Mouse (Mus musculus) heart, embryonic 14.5 days (tissue): ENCODE measurements at regions not wholly inside any gene's neighbourhood (a gene's known extent, or its start where the extent isn't known, plus 50 kb on each side); places are given as distances from the start of the nearest gene placed in this dataset.

Experiments
- ATAC-seq: fragments of 200-750 bp; cut with Nextera tagmentation; 2 replicates; pipeline ENCODE4 v1.8.0; 2017; ENCODE audit warnings: low read depth, moderate TSS enrichment; ENCODE audit not compliant: insufficient number of reproducible peaks, insufficient read depth, low FRiP score
- H3K27ac ChIP-seq, 2 experiments: fragments of 200-500 bp in 1 of 2; fragments of 300-500 bp in 1 of 2; sonication (generic) in 1 of 2; replicated peaks in 1 of 2; 2 replicates each; pipeline ENCODE4 v1.5.1; 2012 to 2014; ENCODE audit warnings: low read depth in 2 of 2, low read length in 2 of 2, control low read depth in 1 of 2, mild to moderate bottlenecking in 1 of 2, mixed read lengths in 1 of 2; ENCODE audit not compliant: control insufficient read depth in 1 of 2, insufficient read depth in 1 of 2
- H3K27me3 ChIP-seq: fragments of 300-500 bp; sonication (generic); 2 replicates; pipeline ENCODE4 v1.6.1; 2014; ENCODE audit warnings: mild to moderate bottlenecking, low read length, control low read depth; ENCODE audit not compliant: control insufficient read depth, insufficient read depth
- H3K36me3 ChIP-seq: fragments of 300-500 bp; sonication (generic); 2 replicates; pipeline ENCODE4 v1.6.1; 2014; ENCODE audit warnings: mild to moderate bottlenecking, control low read depth, low read length, mixed read lengths; ENCODE audit not compliant: control insufficient read depth, insufficient read depth
- H3K4me1 ChIP-seq, 2 experiments: fragments of 200-500 bp in 1 of 2; fragments of 300-500 bp in 1 of 2; sonication (generic) in 1 of 2; 2 replicates each; pipeline ENCODE4 v1.6.1; 2012 to 2014; ENCODE audit warnings: low read length in 2 of 2, control low read depth in 1 of 2, mixed read lengths in 1 of 2; ENCODE audit not compliant: control insufficient read depth in 2 of 2, insufficient read depth in 2 of 2
- H3K4me2 ChIP-seq: fragments of 300-500 bp; sonication (generic); 2 replicates; pipeline ENCODE4 v1.6.1; 2014; ENCODE audit warnings: mild to moderate bottlenecking, low read length
- H3K4me3 ChIP-seq, 2 experiments: fragments of 200-500 bp in 1 of 2; fragments of 300-500 bp in 1 of 2; sonication (generic) in 1 of 2; 2 replicates each; pipeline ENCODE4 v1.5.1; 2012 to 2014; ENCODE audit warnings: low read length in 2 of 2, mild to moderate bottlenecking in 2 of 2, control low read depth in 1 of 2, low read depth in 1 of 2, moderate library complexity in 1 of 2; ENCODE audit not compliant: control insufficient read depth in 1 of 2, insufficient read depth in 1 of 2
- H3K9ac ChIP-seq: fragments of 300-500 bp; sonication (generic); 2 replicates; pipeline ENCODE4 v1.6.1; 2014; ENCODE audit warnings: mild to moderate bottlenecking, low read length
- H3K9me3 ChIP-seq: fragments of 300-500 bp; sonication (generic); 2 replicates; pipeline ENCODE4 v1.6.1; 2016; ENCODE audit warnings: low read length, control low read depth; ENCODE audit not compliant: control insufficient read depth
- WGBS: fragments of 180-500 bp; shearing (Covaris S2); extraction: QIAGEN DNeasy Blood & Tissue Kit; methylation state at CpG from one replicate; pipeline ENCODE4 v1.1.7; 2014; 5-methylcytosine and 5-hydroxymethylcytosine counted together

DNA sequence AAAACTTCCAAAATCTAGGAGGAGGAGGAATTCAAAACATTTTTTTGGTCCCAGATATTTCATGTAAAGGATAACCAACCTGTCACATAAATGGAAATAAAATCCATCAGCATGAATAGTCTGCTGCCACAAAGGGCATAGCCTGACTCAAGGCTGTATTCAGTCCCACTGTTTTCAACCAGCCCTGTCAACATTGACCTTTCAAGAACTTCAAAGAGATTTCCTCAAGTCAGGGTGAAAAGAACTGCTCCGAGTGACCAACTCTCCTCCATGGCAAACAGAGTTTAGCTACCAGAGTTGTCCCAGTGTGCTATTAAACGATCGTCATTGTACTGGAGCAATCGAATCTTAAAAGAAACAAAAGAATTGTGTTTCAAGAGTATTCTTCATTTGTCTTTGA is 606.5 kb upstream of the Arid1b start:
- H3K9ac ChIP-seq, result no peak overlapping the region
- 76% methylated on average over 4 of the region's 4 CpGs for WGBS
- H3K36me3 ChIP-seq, result no peaks in the 10 kb centered on the region
- no peak overlapping the region for H3K4me3 ChIP-seq
- H3K4me1 ChIP-seq, result no peaks in the 10 kb centered on the region
- no peak for ATAC-seq
- H3K9me3 ChIP-seq, result no peaks in the 10 kb centered on the region
- H3K4me2 ChIP-seq, result no peak overlapping the region
- H3K27ac ChIP-seq, result no peak overlapping the region
- H3K27me3 ChIP-seq, result no peaks in the 10 kb centered on the region

DNA sequence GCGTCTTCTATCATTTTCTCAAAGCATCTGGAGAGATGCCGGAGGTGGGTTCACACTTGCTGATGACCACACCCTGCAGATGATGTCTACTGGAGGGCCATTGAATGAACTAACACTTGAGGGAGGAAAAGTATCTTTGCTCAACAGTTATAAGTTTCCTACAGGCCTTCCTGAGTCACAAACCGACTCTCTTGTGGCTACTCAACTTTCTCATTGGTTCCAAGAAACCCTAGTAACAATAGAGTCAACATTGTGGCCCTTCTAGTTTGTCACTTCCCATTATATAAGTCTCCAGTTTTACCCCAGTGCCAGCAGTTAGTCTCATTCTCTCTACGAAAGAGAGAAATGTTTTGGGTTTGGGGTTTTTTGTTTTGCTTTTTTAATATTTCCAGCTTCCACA is 604.1 kb upstream of the Arid1b start:
- ATAC-seq, result no peak
- Histone ChIP-seq H3K36me3 (no peaks in the 10 kb centered on the region), H3K4me1 (no peaks in the 10 kb centered on the region), H3K27ac (no peak overlapping the region), H3K9me3 (no peaks in the 10 kb centered on the region), H3K27me3 (no peaks in the 10 kb centered on the region), H3K4me3 (no peak overlapping the region), H3K9ac (no peak overlapping the region), H3K4me2 (no peak overlapping the region)
- WGBS, result 81% methylated on average over 4 of the region's 4 CpGs

DNA sequence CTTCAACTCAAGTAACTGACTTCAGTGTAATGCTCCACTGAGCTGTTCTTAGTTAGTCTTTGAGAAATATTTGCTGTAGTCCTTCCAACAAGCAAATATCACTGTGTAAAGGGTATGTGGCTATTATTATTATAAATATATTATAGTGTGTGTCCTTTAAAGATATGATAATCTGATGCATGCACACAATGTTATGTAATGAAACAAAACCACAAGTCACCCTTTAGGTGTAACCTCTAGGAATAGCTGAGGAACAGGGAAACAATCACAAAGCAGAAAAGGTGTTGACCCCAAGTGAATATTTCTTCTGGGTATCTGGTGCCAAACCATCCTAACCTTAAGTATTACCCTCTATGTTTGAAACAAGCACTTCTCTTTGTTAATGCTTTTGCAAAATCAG is 603.6 kb upstream of the Arid1b start:
- H3K27me3 ChIP-seq, result no peaks in the 10 kb centered on the region
- no peaks in the 10 kb centered on the region for H3K9me3 ChIP-seq
- no peak overlapping the region for H3K27ac ChIP-seq
- no peak overlapping the region for H3K4me2 ChIP-seq
- no peaks in the 10 kb centered on the region for H3K36me3 ChIP-seq
- H3K4me3 ChIP-seq, result no peak overlapping the region
- H3K9ac ChIP-seq, result no peak overlapping the region
- ATAC-seq, result no peak
- no peaks in the 10 kb centered on the region for H3K4me1 ChIP-seq

DNA sequence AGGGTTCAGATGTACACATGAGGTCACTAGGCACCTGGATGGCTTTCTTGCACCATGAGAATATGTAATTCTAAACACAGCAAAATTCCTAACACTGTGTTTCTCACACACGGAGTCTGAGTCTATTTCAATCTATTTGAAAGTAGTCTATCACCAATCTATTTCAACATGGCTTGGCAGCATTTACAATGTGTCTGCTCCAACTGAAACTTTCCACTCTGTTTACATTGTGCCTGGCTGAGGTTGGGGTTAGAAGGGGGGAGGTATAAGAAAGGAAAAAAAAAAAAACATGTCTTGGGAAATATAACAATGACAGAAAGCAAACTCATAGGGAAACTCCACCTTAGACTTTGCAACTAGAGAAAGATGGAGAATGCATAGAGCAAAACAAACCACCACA is 602.9 kb upstream of the Arid1b start:
- Histone ChIP-seq H3K4me1 (no peaks in the 10 kb centered on the region), H3K9ac (no peak overlapping the region), H3K27ac (no peak overlapping the region), H3K36me3 (no peaks in the 10 kb centered on the region), H3K9me3 (no peaks in the 10 kb centered on the region), H3K27me3 (no peaks in the 10 kb centered on the region), H3K4me3 (no peak overlapping the region), H3K4me2 (no peak overlapping the region)
- no peak for ATAC-seq
- WGBS, result 63% methylated on average over 1 of the region's 1 CpGs

DNA sequence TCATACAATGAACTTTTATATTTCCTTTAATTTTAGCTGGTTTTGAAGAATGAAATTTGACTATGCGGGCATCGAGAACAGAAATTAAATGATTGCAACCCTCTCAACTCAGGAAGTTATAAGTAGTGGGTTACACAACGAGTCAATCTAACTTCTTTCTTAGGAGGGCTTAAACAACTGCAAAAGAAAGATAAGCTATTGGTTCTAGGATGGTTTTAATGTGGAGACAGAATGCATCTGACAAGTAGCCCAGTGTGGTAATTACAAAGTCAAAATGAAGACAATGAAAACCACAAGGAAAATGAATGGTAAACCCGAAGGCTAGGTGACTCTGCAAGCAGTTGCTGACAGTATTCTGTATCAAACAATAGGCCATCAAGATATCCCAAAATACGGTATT is 598.0 kb upstream of the Arid1b start:
- ATAC-seq, result no peak
- Histone ChIP-seq H3K36me3 (no peaks in the 10 kb centered on the region), H3K27ac (no peak overlapping the region), H3K27me3 (no peaks in the 10 kb centered on the region), H3K9me3 (no peaks in the 10 kb centered on the region), H3K4me3 (no peak overlapping the region), H3K4me1 (no peaks in the 10 kb centered on the region), H3K9ac (no peak overlapping the region), H3K4me2 (no peak overlapping the region)
- 79% methylated on average over 5 of the region's 5 CpGs for WGBS

DNA sequence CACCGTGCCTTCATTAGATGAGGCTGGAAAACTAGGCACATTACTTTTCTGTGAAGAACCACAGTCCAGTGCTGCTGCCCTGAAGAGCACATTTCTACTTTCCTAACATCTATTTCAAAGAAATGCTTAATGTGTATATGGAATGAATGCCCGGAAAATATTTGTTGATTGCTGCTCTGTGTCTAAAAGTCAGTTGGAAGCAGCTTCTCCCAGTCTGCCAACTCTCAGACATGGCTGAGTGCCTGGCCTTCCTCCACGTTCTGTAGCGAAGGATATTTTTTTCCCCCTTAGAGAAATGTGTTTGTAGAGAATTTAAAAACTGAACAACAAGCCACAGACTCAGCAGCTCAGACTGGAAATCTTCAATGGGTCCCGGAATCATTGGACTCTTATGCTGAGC is 576.4 kb upstream of the Arid1b start:
- 80% methylated on average over 5 of the region's 5 CpGs for WGBS
- Histone ChIP-seq H3K36me3 (no peaks in the 10 kb centered on the region), H3K9me3 (no peaks in the 10 kb centered on the region), H3K4me3 (no peak overlapping the region), H3K27ac (no peak overlapping the region), H3K4me2 (no peak overlapping the region), H3K9ac (no peak overlapping the region), H3K27me3 (no peaks in the 10 kb centered on the region), H3K4me1 (no peaks in the 10 kb centered on the region)
- no peak for ATAC-seq

DNA sequence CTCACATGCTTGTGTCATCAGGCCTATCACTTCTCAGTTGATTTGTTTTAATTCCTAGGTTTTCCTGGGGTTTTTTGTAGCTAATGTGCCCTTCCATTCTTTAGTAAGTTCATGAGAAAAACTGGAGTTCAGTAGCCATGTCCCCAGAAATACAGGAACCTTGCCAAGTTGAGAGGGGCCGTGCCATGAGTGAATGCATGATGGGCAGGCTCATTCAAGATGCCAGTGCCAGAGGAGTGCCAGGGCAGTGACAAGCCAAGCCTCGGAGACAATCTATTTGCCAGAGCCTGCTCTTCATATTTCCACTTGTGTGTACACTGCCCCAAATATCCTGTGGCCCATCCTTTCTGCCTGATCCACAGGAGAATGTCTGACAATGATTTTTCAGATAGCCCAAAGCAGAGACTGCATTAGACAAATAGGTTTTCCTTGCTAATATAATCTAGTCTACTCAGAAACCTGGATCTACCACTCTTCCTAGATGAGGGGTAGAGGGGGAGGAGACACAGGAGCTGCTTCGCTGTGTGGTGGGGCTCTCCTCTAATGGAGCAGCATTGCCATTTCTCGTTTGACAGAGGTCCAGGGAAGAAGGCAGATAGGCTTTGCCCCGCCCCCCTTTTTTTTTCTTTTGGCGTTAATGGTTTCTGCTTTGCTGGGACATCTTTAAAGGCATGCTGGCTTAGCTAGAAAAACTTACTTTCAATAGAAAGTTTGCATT is 569.5 kb upstream of the Arid1b start:
- no peaks in the 10 kb centered on the region for H3K9me3 ChIP-seq
- H3K36me3 ChIP-seq, result no peaks in the 10 kb centered on the region
- H3K27me3 ChIP-seq, result no peaks in the 10 kb centered on the region
- no peak overlapping the region for H3K9ac ChIP-seq
- ATAC-seq, result no peak
- no peak overlapping the region for H3K4me2 ChIP-seq
- no peak overlapping the region for H3K4me3 ChIP-seq
- WGBS, result 46% methylated on average over 6 of the region's 6 CpGs
- no peak overlapping the region for H3K27ac ChIP-seq
- no peaks in the 10 kb centered on the region for H3K4me1 ChIP-seq

DNA sequence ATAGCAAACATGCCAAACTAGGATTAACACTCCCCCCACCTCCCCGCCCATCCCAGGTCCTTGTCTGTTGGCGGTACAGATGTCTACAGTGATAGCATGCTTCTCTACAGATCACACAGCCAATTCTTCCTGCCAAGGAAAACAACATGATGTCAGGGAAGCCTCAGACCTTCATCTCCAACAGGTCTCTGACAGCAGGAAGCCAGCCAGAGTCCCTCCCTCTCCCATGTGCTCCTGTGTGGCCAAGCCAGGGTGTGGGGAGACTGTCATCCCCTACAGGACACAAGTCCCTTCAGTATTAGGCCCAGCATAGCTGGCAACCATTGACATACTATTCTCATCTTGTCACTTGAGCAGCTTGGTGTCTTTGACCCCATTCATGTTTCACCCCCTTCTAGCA is 568.8 kb upstream of the Arid1b start:
- ATAC-seq, result no peak

More for the DNA sequence above, 568.8 kb upstream of the Arid1b start:
- H3K4me3 ChIP-seq, result no peak overlapping the region
- H3K4me2 ChIP-seq, result no peak overlapping the region
- 71% methylated on average over 2 of the region's 2 CpGs for WGBS
- H3K36me3 ChIP-seq, result no peaks in the 10 kb centered on the region
- no peak overlapping the region for H3K9ac ChIP-seq
- no peaks in the 10 kb centered on the region for H3K9me3 ChIP-seq
- no peaks in the 10 kb centered on the region for H3K27me3 ChIP-seq
- H3K4me1 ChIP-seq, result no peaks in the 10 kb centered on the region
- H3K27ac ChIP-seq, result no peak overlapping the region
